Mouse (Mus musculus) MEL (cell line): ENCODE measurements around the gene Fzd4.

Source experiments
- CTCF ChIP-seq, 3 experiments: IDR thresholded peaks in 2 of 3; conservative IDR thresholded peaks in 1 of 3; 2 replicates each; pipeline ENCODE4 v1.5.1; 2011 to 2012; ENCODE audit warnings: low read length in 3 of 3, low read depth in 2 of 3, mild to moderate bottlenecking in 2 of 3, improper control_type of control experiment in 1 of 3, inconsistent platforms in 1 of 3, mixed read lengths in 1 of 3, moderate library complexity in 1 of 3; ENCODE audit not compliant: control insufficient read depth in 1 of 3, insufficient read depth in 1 of 3, poor library complexity in 1 of 3, severe bottlenecking in 1 of 3
- EP300 ChIP-seq, 2 experiments: IDR thresholded peaks; 2 replicates each; pipeline ENCODE4 v1.6.1; 2011; ENCODE audit warnings: improper control_type of control experiment in 2 of 2, low read length in 2 of 2, low read depth in 1 of 2, mild to moderate bottlenecking in 1 of 2
- MAX ChIP-seq: IDR thresholded peaks from 2 replicates; pipeline ENCODE4 v1.6.1; 2011; ENCODE audit warnings: low read length, improper control_type of control experiment
- MEF2A ChIP-seq: IDR thresholded peaks from 2 replicates; pipeline ENCODE4 v1.6.1; 2014; ENCODE audit warnings: low read depth, mild to moderate bottlenecking, inconsistent platforms, low read length, improper control_type of control experiment; ENCODE audit not compliant: poor library complexity, insufficient replicate concordance, severe bottlenecking; ENCODE audit errors: extremely low read depth
- MYB ChIP-seq: IDR thresholded peaks from 2 replicates; pipeline ENCODE4 v1.6.1; 2011; ENCODE audit warnings: mild to moderate bottlenecking, low read depth, low read length, improper control_type of control experiment
- MYC ChIP-seq: IDR thresholded peaks from 2 replicates; pipeline ENCODE4 v1.6.1; 2011; ENCODE audit warnings: low read depth, mild to moderate bottlenecking, low read length, improper control_type of control experiment, moderate library complexity
- POLR2A ChIP-seq, 2 experiments: IDR thresholded peaks; 2 replicates each; pipeline ENCODE4 v1.6.1; 2011 to 2012; ENCODE audit warnings: low read length in 2 of 2, mild to moderate bottlenecking in 2 of 2, control low read depth in 1 of 2, improper control_type of control experiment in 1 of 2, low read depth in 1 of 2, moderate library complexity in 1 of 2; ENCODE audit not compliant: control insufficient read depth in 1 of 2, insufficient read depth in 1 of 2, poor library complexity in 1 of 2
- TAL1 ChIP-seq: IDR thresholded peaks from 2 replicates; pipeline ENCODE4 v1.6.1; 2012; ENCODE audit warnings: mild to moderate bottlenecking, inconsistent platforms, low read length, moderate library complexity, mixed read lengths
- USF1 ChIP-seq: IDR thresholded peaks from 2 replicates; pipeline ENCODE4 v1.6.1; 2014; ENCODE audit warnings: low read depth, mild to moderate bottlenecking, inconsistent platforms, low read length, improper control_type of control experiment, moderate library complexity
- ZC3H11A ChIP-seq: IDR thresholded peaks from 2 replicates; pipeline ENCODE4 v1.6.1; 2012; ENCODE audit warnings: low read depth, mild to moderate bottlenecking, inconsistent platforms, low read length, improper control_type of control experiment
- ZKSCAN1 ChIP-seq: IDR thresholded peaks from 2 replicates; pipeline ENCODE4 v1.6.1; 2012; ENCODE audit warnings: low read depth, mild to moderate bottlenecking, inconsistent platforms, low read length, improper control_type of control experiment, moderate library complexity
- ZNF384 ChIP-seq: IDR thresholded peaks from 2 replicates; pipeline ENCODE4 v1.6.1; 2012; ENCODE audit warnings: low read depth, mild to moderate bottlenecking, inconsistent platforms, low read length, improper control_type of control experiment

DNA sequence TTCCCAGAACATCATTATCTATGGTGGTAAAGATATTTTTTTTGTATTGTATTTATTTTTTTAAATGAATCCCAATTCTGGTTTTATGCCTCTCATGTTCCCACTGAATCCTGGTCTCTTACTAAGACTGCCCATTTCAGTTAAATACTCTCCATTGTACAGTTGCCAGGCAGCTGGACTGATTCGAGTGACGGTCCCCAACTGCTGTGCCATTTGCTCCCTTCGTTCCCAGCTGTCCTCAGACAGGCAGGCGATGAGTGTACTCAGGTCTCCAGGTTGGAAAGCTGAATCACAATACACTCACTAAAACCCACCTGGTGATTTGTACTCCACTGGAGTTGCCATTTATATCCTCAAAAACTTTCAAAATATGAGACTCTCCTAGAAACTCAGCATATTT is 38.1 kb downstream of the Fzd4 start:
- no peak for TF ChIP-seq MAX
- TF ChIP-seq CTCF (IDR thresholded peaks at IDR 0.05 in 2 of 3, conservative IDR thresholded peaks at IDR 0.05 in 1 of 3; ENCODE audit: control insufficient read depth in 1 of 3, insufficient read depth in 1 of 3, low read depth in 2 of 3, low read length in 3 of 3, poor library complexity in 1 of 3, severe bottlenecking in 1 of 3) = no peak
- TF ChIP-seq ZC3H11A = no peak
- TF ChIP-seq ZKSCAN1 = no peak
- TF ChIP-seq POLR2A (IDR thresholded peaks at IDR 0.05; ENCODE audit: control insufficient read depth in 1 of 2, insufficient read depth in 1 of 2, low read depth in 1 of 2, low read length in 2 of 2, poor library complexity in 1 of 2) = no peak
- no peak for TF ChIP-seq USF1
- TF ChIP-seq EP300 (IDR thresholded peaks at IDR 0.05; ENCODE audit: low read depth in 1 of 2, low read length in 2 of 2) = no peak
- no peak for TF ChIP-seq TAL1
- TF ChIP-seq ZNF384 = no peak
- TF ChIP-seq MYB = no peak
- TF ChIP-seq MEF2A = no peak
- TF ChIP-seq MYC = no peak
